13 mouse cellular contexts compared by ENCODE assay signal in genomic region chr3:81045344-81046050, GRCm38 (mm10). TPM values are rescaled to one million over a fixed set of nuclear protein-coding genes. Genes with fewer than 3 reads are reported as not detected.
DNase-seq lines count a peak whose midpoint lies in the region; ATAC-seq and TF ChIP-seq lines count a peak whose summit lies in the region.
"Had no signal": no experiment of that assay in that cellular context is flagged by ENCODE, and none has a peak within 500 bp of the region (broad histone marks: within the 10 kb centered on the region; RNA-seq: fewer than 3 reads in every experiment).

No protein-coding gene starts in this region.

- no peak overlapping the region for H3K4me3 ChIP-seq in hindbrain, embryonic 11.5 days (ENCODE audit: low read depth, low read length)
- H3K4me3 ChIP-seq in hindbrain, embryonic 10.5 days, result no peak overlapping the region
- no peak overlapping the region for H3K4me3 ChIP-seq in embryonic fibroblast, embryonic 13.5 days (ENCODE audit: insufficient read depth, low read length)
- H3K4me3 ChIP-seq in hindbrain, embryonic 14.5 days (replicated peaks; ENCODE audit: low read length), result no peak overlapping the region
- H3K4me3 ChIP-seq in myocyte, result no peak overlapping the region
- H3K4me3 ChIP-seq in left cerebral cortex, adult 2 months, result no peak overlapping the region

- 0 out of 2 replicates have a peak, but pooled peaks cover 2% of the 10 kb centered on the region for H3K4me1 ChIP-seq in hindbrain, embryonic 11.5 days (replicated peaks; ENCODE audit: control insufficient read depth, insufficient read depth, low read length)
- peaks cover 21% of the 10 kb centered on the region for H3K4me1 ChIP-seq in hindbrain, embryonic 10.5 days (replicated peaks)
- H3K4me1 ChIP-seq in embryonic fibroblast, embryonic 13.5 days (ENCODE audit: control insufficient read depth, insufficient read depth, low read length), result peaks cover 15% of the 10 kb centered on the region
- peaks cover 17% of the 10 kb centered on the region; the same call in 1 of the 2 replicates for H3K4me1 ChIP-seq in hindbrain, embryonic 14.5 days (replicated peaks; ENCODE audit: control insufficient read depth, insufficient read depth, low read length)

- no peak for DNase-seq in hindbrain, embryonic 11.5 days (ENCODE audit: low spot score)
- DNase-seq in hindbrain, embryonic 10.5 days (ENCODE audit: low spot score), result no peak
- DNase-seq in hindbrain, embryonic 14.5 days (ENCODE audit: low spot score), result no peak
- no peak for DNase-seq in layer of hippocampus, postnatal 36 days
- no peak for DNase-seq in left cerebral cortex, adult 2 months (ENCODE audit: extremely low spot score in 1 of 2, low spot score in 2 of 2)
- DNase-seq: cerebellum, postnatal 10 days; kidney, adult 11 months; left cerebral cortex, postnatal 4 days had no signal

- H3K27me3 ChIP-seq in hindbrain, embryonic 11.5 days (ENCODE audit: control insufficient read depth, insufficient read depth, low read length), result no peaks in the 10 kb centered on the region
- no peaks in the 10 kb centered on the region for H3K27me3 ChIP-seq in hindbrain, embryonic 10.5 days (ENCODE audit: insufficient read depth, poor library complexity, severe bottlenecking)
- no peaks in the 10 kb centered on the region for H3K27me3 ChIP-seq in hindbrain, embryonic 14.5 days (ENCODE audit: control insufficient read depth, insufficient read depth, low read length)
- no peaks in the 10 kb centered on the region for H3K27me3 ChIP-seq in myocyte (ENCODE audit: control insufficient read depth, insufficient read depth, insufficient read length)

- peak; percentile 67 for ATAC-seq in hindbrain, embryonic 11.5 days (ENCODE audit: low FRiP score)
- peak; percentile 40; the same call in 1 of the 2 replicates for ATAC-seq in hindbrain, embryonic 14.5 days (ENCODE audit: low FRiP score)
- ATAC-seq: activated CD4-positive, CD25-positive, alpha-beta regulatory T cell, adult 4 months had no signal

- no peak overlapping the region for H3K9ac ChIP-seq in hindbrain, embryonic 11.5 days (ENCODE audit: low read depth, low read length)
- no peak overlapping the region for H3K9ac ChIP-seq in hindbrain, embryonic 14.5 days
- H3K9ac ChIP-seq: liver, embryonic 14.5 days had no signal

- H3K4me2 ChIP-seq in hindbrain, embryonic 11.5 days (replicated peaks; ENCODE audit: low read depth, low read length), result no peak overlapping the region
- no peak overlapping the region for H3K4me2 ChIP-seq in hindbrain, embryonic 14.5 days (replicated peaks)
- peak overlapping the region; percentile 53 for H3K4me2 ChIP-seq in myocyte (ENCODE audit: low read depth)

- no peak for TF ChIP-seq CTCF in embryonic fibroblast, embryonic 13.5 days (IDR thresholded peaks at IDR 0.05; ENCODE audit: borderline replicate concordance, insufficient read depth, low read length)
- TF ChIP-seq CTCF in left cerebral cortex, adult 2 months (IDR thresholded peaks at IDR 0.05), result no peak

- TF ChIP-seq POLR2A in embryonic fibroblast, embryonic 13.5 days (IDR thresholded peaks at IDR 0.05; ENCODE audit: low read depth, low read length), result no peak
- TF ChIP-seq POLR2A in myocyte (IDR thresholded peaks at IDR 0.05; ENCODE audit: insufficient read length, low read depth), result no peak

- H3K9me3 ChIP-seq in hindbrain, embryonic 11.5 days (ENCODE audit: control insufficient read depth, low read length), result no peaks in the 10 kb centered on the region
- H3K9me3 ChIP-seq in hindbrain, embryonic 10.5 days, result no peaks in the 10 kb centered on the region
- H3K9me3 ChIP-seq in hindbrain, embryonic 14.5 days (ENCODE audit: control insufficient read depth, low read length), result no peaks in the 10 kb centered on the region

- no peak overlapping the region for H3K27ac ChIP-seq in hindbrain, embryonic 11.5 days (ENCODE audit: low read depth, low read length)
- no peak overlapping the region for H3K27ac ChIP-seq in hindbrain, embryonic 10.5 days
- H3K27ac ChIP-seq in embryonic fibroblast, embryonic 13.5 days (ENCODE audit: insufficient read depth, low read length), result peak overlapping the region; percentile 18; the same call in 1 of the 2 replicates
- H3K27ac ChIP-seq in hindbrain, embryonic 14.5 days, result no peak overlapping the region
- H3K27ac ChIP-seq in left cerebral cortex, adult 2 months, result no peak overlapping the region
- H3K27ac ChIP-seq: liver, embryonic 14.5 days had no signal

- intact Hi-C loops in left cerebral cortex, adult 2 months (cut with DNase I), result no loop called here

- no peaks in the 10 kb centered on the region for H3K36me3 ChIP-seq in hindbrain, embryonic 11.5 days (ENCODE audit: control insufficient read depth, insufficient read depth, low read length)
- no peaks in the 10 kb centered on the region for H3K36me3 ChIP-seq in hindbrain, embryonic 10.5 days
- H3K36me3 ChIP-seq in hindbrain, embryonic 14.5 days (replicated peaks; ENCODE audit: control insufficient read depth, insufficient read depth), result no peaks in the 10 kb centered on the region
- peaks cover 9% of the 10 kb centered on the region for H3K36me3 ChIP-seq in myocyte (ENCODE audit: control insufficient read depth, insufficient read depth)

- peaks cover 100% of the 10 kb centered on the region for H3K79me2 ChIP-seq in myocyte (ENCODE audit: control insufficient read depth, insufficient read depth)

- H3ac ChIP-seq in myocyte (ENCODE audit: control insufficient read depth, insufficient read length), result no peak overlapping the region

- 60% methylated on average over 5 of the region's 5 CpGs for WGBS in hindbrain, embryonic 11.5 days
- 75% methylated on average over 5 of the region's 5 CpGs for WGBS in hindbrain, embryonic 10.5 days
- WGBS in hindbrain, embryonic 14.5 days, result 40% methylated on average over 5 of the region's 5 CpGs

TF ChIP-seq in myocyte, 11 proteins besides CTCF, POLR2A, EP300 and RAD21:
- TF ChIP-seq REST (IDR thresholded peaks at IDR 0.05; ENCODE audit: insufficient read depth, insufficient read length) (no peak), TCF12 (IDR thresholded peaks at IDR 0.05; ENCODE audit: insufficient read depth, poor library complexity, severe bottlenecking) (peak; percentile 87), MYOD1 (IDR thresholded peaks at IDR 0.05; ENCODE audit: control insufficient read depth in 1 of 3, insufficient read length in 2 of 3, low read depth in 2 of 3) (peak; percentile 90 to 96 (median 94)), TCF3 (IDR thresholded peaks at IDR 0.05; ENCODE audit: insufficient read length, low read depth) (peak; percentile 49), MYOG (IDR thresholded peaks at IDR 0.05; ENCODE audit: control insufficient read depth in 1 of 3, insufficient read depth in 1 of 3, insufficient read length in 2 of 3, low read depth in 2 of 3) (peak in 2 of 3 experiments; percentile 58 to 83)

RNA-seq across cellular contexts. Expression of gene Pdgfc, which starts 9.3 kb away (rescaled TPM):
- polyA plus RNA-seq in hindbrain, embryonic 11.5 days (2014; fragmentation: Nextera tagmentation; extraction: Ambion mirVana), result 17.3 and 22.9 TPM in 2 replicates
- 12.8 and 14.1 TPM in 2 replicates for polyA plus RNA-seq in hindbrain, embryonic 10.5 days (2016; fragmentation: Nextera tagmentation; extraction: Ambion mirVana)
- 68.1 and 72.5 TPM in 2 replicates for polyA plus RNA-seq in embryonic fibroblast, embryonic 13.5 days (2011; ENCODE audit: insufficient read length, low read depth, missing spikeins)
- polyA plus RNA-seq in hindbrain, embryonic 14.5 days (2014; fragmentation: Nextera tagmentation; extraction: Ambion mirVana), result 6.5 TPM in 2 replicates
- polyA plus RNA-seq in myocyte (2012; fragmentation: generic; extraction: Trizol), result 23.9 TPM
- 1 to 10 TPM; 4.6 to 6.4 TPM for total RNA-seq in layer of hippocampus, postnatal 36 days (2021)
- total RNA-seq in left cerebral cortex, adult 2 months (2021), result 1 to 10 TPM; 8.2 to 8.7 TPM
- total RNA-seq: megakaryocyte-erythroid progenitor cell, adult 5-6 weeks had no signal
- polyA plus RNA-seq: activated CD4-positive, CD25-positive, alpha-beta regulatory T cell, adult 4 months had no signal
